Mouse (Mus musculus): ENCODE measurements around the gene Arhgef15. TPM values are rescaled to one million over a fixed set of nuclear protein-coding genes. Genes with fewer than 3 reads are reported as not detected.

Arhgef15 gene
- polyA plus RNA-seq, 1 experiment from 2014 or later, result 25.3 TPM

DNA sequence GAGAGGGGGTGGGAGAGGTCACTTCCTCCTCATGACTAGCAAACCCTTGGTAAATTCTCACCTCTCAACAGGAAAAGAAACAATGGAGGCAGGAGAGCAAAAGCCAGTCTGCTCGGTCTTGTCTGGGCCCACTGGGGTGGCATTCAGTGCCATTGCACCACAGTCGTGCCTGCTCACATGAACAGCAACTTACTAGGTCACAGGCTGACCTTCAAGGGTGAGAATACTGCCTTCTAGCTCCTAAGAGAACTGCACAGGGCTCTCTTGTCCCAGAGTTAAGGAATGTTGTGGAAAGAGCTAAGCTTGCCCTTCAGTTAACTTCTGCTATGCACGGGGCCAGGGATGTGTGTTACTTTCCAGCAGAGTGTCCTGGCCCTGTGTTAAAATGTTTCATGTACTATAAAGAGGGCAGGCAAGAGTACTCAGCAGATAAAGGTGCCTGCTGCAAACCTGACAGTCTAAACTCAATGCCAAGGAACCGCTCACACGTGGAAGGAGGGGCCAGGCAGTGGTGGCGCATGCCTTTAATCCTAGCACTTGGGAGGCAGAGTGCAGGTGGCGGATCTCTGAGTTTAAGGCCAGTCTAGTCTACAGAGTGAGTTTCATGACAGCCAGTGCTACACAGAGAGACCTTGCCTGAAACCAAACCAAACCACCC, 48.3 kb downstream of the Arhgef15 start:
- Histone ChIP-seq H3K27ac (replicated peaks) (no peak overlapping the region), H3K27me3 (no peaks in the 10 kb centered on the region), H3K36me3 (peaks cover 32% of the 10 kb centered on the region), H3K9me3 (no peaks in the 10 kb centered on the region), H3K4me1 (replicated peaks) (peaks cover 4% of the 10 kb centered on the region; the same call in 1 of the 2 replicates), H3K4me3 (no peak overlapping the region), H3K9ac (no peak overlapping the region), H3K4me2 (no peak overlapping the region)
- no peak for ATAC-seq (ENCODE audit: low FRiP score, low read depth)
- WGBS, result 64% methylated on average over 7 of the region's 7 CpGs

DNA sequence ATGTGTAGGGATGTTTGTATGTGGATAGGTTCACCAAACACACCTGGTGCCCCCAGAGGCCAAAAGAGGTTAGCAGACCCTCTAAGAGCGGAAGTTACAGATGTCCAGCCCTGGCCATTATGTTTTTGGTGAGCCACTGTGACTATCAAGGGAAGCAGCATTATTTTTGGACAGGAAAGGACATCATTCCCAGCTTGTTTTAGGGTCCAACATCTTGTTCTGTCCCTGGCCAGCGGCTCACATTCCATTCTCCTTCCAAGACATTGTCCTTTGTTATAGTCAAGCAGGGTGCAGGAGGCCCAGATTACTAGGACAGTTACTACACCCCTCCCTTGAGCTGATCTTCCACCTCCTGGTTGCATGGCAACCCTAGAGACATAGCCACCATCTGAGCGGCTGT, 50.0 kb downstream of the Arhgef15 start:
- peaks cover 13% of the 10 kb centered on the region for H3K4me1 ChIP-seq (replicated peaks)
- H3K4me2 ChIP-seq, result no peak overlapping the region
- H3K27me3 ChIP-seq, result no peaks in the 10 kb centered on the region
- H3K36me3 ChIP-seq, result peaks cover 46% of the 10 kb centered on the region
- ATAC-seq (ENCODE audit: low FRiP score, low read depth), result no peak
- 71% methylated on average over 3 of the region's 3 CpGs for WGBS
- H3K4me3 ChIP-seq, result no peak overlapping the region
- no peak overlapping the region for H3K9ac ChIP-seq
- H3K27ac ChIP-seq (replicated peaks), result no peak overlapping the region
- no peaks in the 10 kb centered on the region for H3K9me3 ChIP-seq

DNA sequence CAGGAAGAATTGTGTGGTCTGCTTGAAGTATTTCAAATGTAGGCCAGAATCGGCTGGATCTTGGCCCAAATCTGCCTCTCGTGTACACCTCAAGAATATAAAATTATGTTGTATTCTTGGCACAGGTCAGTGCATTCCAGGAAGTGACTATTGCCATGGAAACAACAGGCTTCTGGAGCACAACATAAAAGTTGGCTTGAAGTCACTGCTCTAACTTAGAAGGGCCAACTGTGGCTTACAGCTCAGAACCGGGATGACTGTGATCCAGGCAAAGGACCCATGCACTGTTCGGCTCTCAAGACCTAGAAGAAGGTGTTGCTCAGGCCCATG, 50.9 kb downstream of the Arhgef15 start:
- no peaks in the 10 kb centered on the region for H3K27me3 ChIP-seq
- H3K4me1 ChIP-seq (replicated peaks), result peaks cover 14% of the 10 kb centered on the region
- H3K36me3 ChIP-seq, result peaks cover 46% of the 10 kb centered on the region
- ATAC-seq (ENCODE audit: low FRiP score, low read depth), result no peak
- H3K9me3 ChIP-seq, result no peaks in the 10 kb centered on the region
- H3K4me2 ChIP-seq, result no peak overlapping the region
- H3K9ac ChIP-seq, result no peak overlapping the region
- H3K27ac ChIP-seq (replicated peaks), result no peak overlapping the region
- H3K4me3 ChIP-seq, result no peak overlapping the region
- WGBS, result 76% methylated on average over 4 of the region's 4 CpGs

DNA sequence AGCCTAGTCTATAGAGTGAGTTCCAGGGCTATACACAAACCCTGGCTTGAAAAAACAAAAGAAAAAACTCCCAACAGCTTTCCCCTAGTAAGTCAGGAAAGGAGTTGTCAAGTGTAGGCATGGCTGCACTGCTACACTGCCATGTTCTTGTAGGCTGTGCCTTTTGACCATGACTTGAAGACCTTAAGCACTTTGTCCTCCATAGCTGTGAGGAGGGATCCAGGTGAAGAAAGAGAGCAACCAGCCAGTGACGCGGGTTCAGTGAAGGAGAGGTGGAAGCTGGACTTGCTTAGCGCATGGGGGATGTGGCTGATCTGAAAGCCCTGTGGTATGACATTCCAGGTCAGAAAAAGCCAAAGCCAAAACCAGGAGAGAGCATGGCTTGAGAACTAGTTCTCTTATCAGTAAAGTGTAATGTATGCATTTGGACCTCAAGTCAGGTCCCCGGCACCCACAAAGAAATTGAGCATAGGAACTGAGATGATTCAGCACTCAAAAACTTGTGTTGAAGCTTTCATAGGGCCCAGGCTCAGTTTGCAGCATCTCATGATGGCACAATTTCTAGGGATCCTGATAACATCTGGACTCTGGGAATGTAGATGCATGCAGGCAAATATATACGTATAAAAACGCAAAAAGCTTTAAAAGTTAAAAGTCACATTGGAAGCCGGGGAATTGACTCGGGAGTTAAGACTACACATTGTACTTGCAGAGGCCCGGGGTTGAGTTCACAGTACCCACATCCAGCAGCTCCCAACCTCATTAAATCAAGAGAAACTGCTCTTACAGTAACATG, 51.4 kb downstream of the Arhgef15 start:
- no peak for ATAC-seq (ENCODE audit: low FRiP score, low read depth)
- Histone ChIP-seq H3K27me3 (no peaks in the 10 kb centered on the region), H3K4me1 (replicated peaks) (peaks cover 15% of the 10 kb centered on the region), H3K36me3 (peaks cover 46% of the 10 kb centered on the region), H3K4me2 (no peak overlapping the region), H3K27ac (replicated peaks) (no peak overlapping the region), H3K9me3 (no peaks in the 10 kb centered on the region), H3K4me3 (no peak overlapping the region), H3K9ac (no peak overlapping the region)
- 94% methylated on average over 9 of the region's 9 CpGs for WGBS

DNA sequence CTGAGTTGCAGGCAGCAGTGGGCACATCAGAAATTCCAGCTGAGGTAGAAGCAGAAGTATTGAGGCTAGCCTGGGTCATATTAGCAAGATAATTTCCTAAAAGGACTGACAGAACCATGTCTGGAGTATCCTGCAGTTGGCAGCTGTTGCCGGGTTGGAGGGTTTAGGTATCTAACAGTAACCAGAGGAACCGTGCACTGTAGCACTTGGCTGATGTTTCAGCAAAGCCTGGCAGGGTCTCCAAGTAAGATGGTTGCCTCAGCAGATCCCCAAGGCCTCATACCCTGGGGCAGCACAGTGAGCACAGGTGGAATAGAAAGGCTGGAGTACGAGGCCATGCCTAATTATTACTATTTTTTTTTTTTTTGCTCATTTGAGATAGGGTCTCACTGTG, 52.1 kb downstream of the Arhgef15 start:
- Histone ChIP-seq H3K27ac (replicated peaks) (no peak overlapping the region), H3K9me3 (no peaks in the 10 kb centered on the region), H3K9ac (no peak overlapping the region), H3K36me3 (peaks cover 46% of the 10 kb centered on the region), H3K4me3 (no peak overlapping the region), H3K27me3 (no peaks in the 10 kb centered on the region), H3K4me2 (no peak overlapping the region), H3K4me1 (replicated peaks) (peaks cover 17% of the 10 kb centered on the region)
- 84% methylated on average over 3 of the region's 3 CpGs for WGBS
- no peak for ATAC-seq (ENCODE audit: low FRiP score, low read depth)

DNA sequence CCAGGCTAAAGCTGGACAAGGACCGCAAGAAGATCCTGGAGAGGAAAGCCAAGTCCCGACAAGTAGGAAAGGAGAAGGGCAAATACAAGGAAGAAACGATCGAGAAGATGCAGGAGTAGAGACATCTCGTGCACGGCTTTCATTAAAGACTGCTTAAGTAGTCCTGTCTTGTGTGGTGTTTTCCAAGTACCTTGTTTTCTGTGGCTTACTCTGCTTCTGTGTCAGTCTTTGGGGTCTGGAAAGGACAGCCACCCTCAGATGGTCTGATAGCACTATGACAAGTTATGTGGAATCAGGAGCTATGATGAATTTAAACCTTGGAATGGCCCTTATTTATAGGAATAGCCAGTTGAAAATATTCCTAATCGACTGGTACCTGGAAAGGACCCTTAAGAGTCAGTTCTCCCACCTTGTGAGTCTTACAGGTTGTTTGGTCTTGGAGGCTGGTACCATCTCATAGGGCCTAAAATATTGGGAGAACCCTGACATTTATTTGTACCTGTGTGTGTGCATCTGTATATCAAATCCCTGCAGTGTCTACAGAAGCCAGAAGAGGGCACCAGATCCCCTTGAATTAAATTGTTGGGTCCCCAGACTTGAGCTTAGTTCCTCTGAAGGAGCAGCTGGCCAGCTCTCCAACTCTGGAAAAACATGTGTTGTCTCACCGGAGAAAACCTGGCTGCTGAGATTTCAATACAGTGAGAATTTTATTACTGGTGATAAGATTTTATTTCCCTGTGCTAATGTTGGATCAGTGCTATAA, 52.7 kb downstream of the Arhgef15 start:
- 84% methylated on average over 8 of the region's 8 CpGs for WGBS
- H3K27me3 ChIP-seq, result no peaks in the 10 kb centered on the region
- H3K4me1 ChIP-seq (replicated peaks), result peaks cover 17% of the 10 kb centered on the region
- no peak overlapping the region for H3K27ac ChIP-seq (replicated peaks)
- no peak for ATAC-seq (ENCODE audit: low FRiP score, low read depth)
- no peak overlapping the region for H3K9ac ChIP-seq
- no peaks in the 10 kb centered on the region for H3K9me3 ChIP-seq
- peaks cover 46% of the 10 kb centered on the region for H3K36me3 ChIP-seq
- H3K4me3 ChIP-seq, result no peak overlapping the region
- H3K4me2 ChIP-seq, result no peak overlapping the region

DNA sequence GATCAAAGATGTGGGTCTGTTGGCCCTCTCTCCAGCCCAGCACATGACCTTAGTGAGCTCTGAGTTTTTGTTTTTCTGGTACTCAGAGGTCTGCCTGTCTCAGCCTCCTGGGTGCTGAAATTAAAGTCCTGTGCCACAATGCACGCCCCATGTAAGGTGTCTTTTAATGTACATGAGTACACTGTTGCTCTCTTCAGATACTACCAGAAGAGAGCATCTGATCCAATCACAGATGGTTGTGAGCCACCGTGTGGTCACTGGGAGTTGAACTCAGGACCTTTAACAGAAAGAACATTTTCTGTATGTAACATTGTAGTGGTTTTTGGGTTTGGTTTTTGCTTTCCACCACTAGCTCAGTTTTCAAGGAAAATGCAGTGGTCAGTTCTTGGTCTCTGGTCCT, 53.5 kb downstream of the Arhgef15 start:
- WGBS, result 95% methylated on average over 2 of the region's 2 CpGs
- no peak overlapping the region for H3K4me2 ChIP-seq
- peaks cover 17% of the 10 kb centered on the region for H3K4me1 ChIP-seq (replicated peaks)
- H3K36me3 ChIP-seq, result peaks cover 46% of the 10 kb centered on the region
- no peak overlapping the region for H3K27ac ChIP-seq (replicated peaks)
- H3K27me3 ChIP-seq, result no peaks in the 10 kb centered on the region
- H3K9me3 ChIP-seq, result no peaks in the 10 kb centered on the region
- H3K4me3 ChIP-seq, result no peak overlapping the region
- no peak for ATAC-seq (ENCODE audit: low FRiP score, low read depth)
- H3K9ac ChIP-seq, result no peak overlapping the region

DNA sequence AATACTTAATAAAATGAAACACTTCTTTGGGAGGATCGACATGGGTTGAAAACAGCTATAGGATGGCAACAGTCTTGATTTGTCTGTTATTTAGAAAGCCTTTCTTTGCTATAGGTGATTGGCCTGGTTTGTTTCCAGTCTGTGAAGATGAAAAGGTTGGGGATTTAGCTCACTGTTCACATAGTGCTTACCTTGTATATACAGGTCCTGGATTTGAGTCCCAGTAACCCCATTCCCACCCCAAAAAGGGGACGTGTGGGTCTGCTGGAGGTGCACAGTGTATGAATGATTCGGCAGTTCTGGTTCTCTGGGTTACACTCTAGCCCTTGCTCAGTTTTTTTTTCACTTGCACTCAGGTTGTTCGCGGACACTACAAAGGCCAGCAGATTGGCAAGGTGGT, 54.5 kb downstream of the Arhgef15 start:
- Histone ChIP-seq H3K36me3 (peaks cover 46% of the 10 kb centered on the region), H3K9ac (peak overlapping the region; percentile 83), H3K4me3 (peak overlapping the region; percentile 73), H3K4me2 (peak overlapping the region; percentile 57), H3K9me3 (no peaks in the 10 kb centered on the region), H3K27me3 (no peaks in the 10 kb centered on the region), H3K27ac (replicated peaks) (no peak overlapping the region), H3K4me1 (replicated peaks) (peaks cover 17% of the 10 kb centered on the region)
- WGBS, result 82% methylated on average over 5 of the region's 5 CpGs
- no peak for ATAC-seq (ENCODE audit: low FRiP score, low read depth)

DNA sequence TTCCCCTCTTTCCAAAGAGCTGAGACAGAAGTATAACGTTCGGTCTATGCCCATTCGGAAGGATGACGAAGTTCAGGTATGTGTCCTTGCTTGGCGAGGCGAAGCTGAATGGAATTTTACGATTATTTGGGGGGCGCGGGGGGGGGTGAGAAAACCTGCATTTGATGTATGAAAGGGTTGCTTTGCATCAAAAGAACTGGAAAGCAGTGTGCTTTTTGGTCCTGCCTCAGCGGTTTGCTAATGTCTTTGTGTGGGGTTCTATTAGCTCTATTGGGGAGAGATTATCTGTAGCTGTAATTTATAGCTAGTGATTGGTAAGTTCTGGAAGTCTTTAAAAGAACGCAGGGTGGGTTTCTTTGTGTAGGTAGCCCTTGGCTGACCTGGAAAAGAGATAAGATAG, 54.9 kb downstream of the Arhgef15 start:
- H3K9ac ChIP-seq, result peak overlapping the region; percentile 83
- H3K4me1 ChIP-seq (replicated peaks), result peaks cover 17% of the 10 kb centered on the region
- peak overlapping the region; percentile 73 for H3K4me3 ChIP-seq
- H3K4me2 ChIP-seq, result peak overlapping the region; percentile 57
- WGBS, result 5% methylated on average over 11 of the region's 11 CpGs
- H3K9me3 ChIP-seq, result no peaks in the 10 kb centered on the region
- H3K36me3 ChIP-seq, result peaks cover 46% of the 10 kb centered on the region
- no peaks in the 10 kb centered on the region for H3K27me3 ChIP-seq
- H3K27ac ChIP-seq (replicated peaks), result no peak overlapping the region
- ATAC-seq (ENCODE audit: low FRiP score, low read depth), result no peak

DNA sequence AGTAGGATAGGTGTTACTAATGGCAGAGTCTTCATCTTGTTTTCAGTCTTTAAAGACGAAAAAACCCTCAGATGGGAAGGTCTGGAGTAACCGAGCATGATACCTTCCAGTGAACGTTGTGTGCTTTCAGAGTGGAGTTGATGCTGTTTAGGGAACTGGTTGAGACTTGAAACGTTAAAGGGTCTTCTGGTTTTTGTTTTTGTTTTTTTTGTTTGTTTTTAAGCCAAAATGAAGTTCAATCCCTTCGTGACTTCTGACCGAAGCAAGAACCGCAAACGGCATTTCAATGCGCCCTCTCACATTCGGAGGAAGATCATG, 55.3 kb downstream of the Arhgef15 start:
- H3K4me3 ChIP-seq, result peak overlapping the region; percentile 73
- peak overlapping the region; percentile 57 for H3K4me2 ChIP-seq
- H3K9me3 ChIP-seq, result no peaks in the 10 kb centered on the region
- peaks cover 17% of the 10 kb centered on the region for H3K4me1 ChIP-seq (replicated peaks)
- WGBS, result 2% methylated on average over 10 of the region's 10 CpGs
- H3K27ac ChIP-seq (replicated peaks), result peak overlapping the region; percentile 92
- no peak for ATAC-seq (ENCODE audit: low FRiP score, low read depth)
- H3K9ac ChIP-seq, result peak overlapping the region; percentile 83
- H3K36me3 ChIP-seq, result peaks cover 43% of the 10 kb centered on the region
- H3K27me3 ChIP-seq, result no peaks in the 10 kb centered on the region

DNA sequence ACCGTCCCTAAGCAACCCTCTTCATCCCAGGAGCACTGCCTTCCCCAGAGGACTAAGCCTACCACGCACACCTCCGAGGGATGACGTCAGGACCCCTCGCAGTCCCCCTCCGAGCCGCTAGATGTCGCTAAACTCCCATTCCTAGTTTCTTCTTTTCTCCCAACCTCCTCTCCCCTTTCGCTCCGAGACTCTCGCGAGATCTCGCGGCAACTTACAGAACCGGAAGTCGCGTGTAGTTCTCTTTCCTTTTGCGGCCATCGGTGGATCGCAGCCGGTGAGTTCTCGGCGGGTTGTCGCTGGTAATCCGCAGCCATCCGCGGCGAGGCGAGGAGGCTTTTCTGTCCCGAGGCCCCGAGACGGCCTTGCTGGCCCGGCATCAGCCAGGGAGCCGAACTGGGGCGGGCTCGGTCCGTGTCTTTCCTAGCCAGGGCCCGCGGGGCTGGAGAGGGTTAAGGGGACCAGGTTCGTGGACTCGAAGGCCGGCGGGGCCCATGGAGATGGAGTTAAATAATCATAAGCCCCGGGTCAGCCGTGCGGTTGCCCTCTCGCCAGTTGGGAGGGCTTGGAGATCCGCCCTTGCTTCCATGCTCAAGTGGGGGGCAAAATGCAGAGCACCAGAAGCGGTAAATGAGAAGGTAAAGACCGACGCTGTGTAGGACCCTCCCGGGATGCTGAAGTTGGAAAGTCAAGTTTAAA, 55.8 kb downstream of the Arhgef15 start, which contains the start of gene Rpl26:
Gene Rpl26, plus strand, starts transcription at position 233 of the 696 bp plus-strand sequence.
- H3K4me1 ChIP-seq (replicated peaks), result peaks cover 17% of the 10 kb centered on the region
- peak; percentile 88 for ATAC-seq (ENCODE audit: low FRiP score, low read depth)
- peaks cover 38% of the 10 kb centered on the region for H3K36me3 ChIP-seq
- peak within 1 kb of the TSS; percentile 83 for H3K9ac ChIP-seq
- no peaks in the 10 kb centered on the region for H3K27me3 ChIP-seq
- H3K4me2 ChIP-seq, result peak within 1 kb of the TSS; percentile 57
- under 1% methylated on average over 52 of the region's 52 CpGs for WGBS
- peak within 1 kb of the TSS; percentile 73 for H3K4me3 ChIP-seq
- H3K9me3 ChIP-seq, result no peaks in the 10 kb centered on the region
- H3K27ac ChIP-seq (replicated peaks), result peak within 1 kb of the TSS; percentile 92
